Mouse (Mus musculus) layer of hippocampus, adult 9-10 months (tissue): ENCODE data around the gene Lig3.
"Not testable (repeated sequence)": the region's sequence is repeated elsewhere in the genome, so short reads cannot be mapped to it uniquely, and the experiment has no call there.

Source experiments
- DNase-seq: peaks from one replicate; pipeline ENCODE4 v3.0.0; 2022; ENCODE audit warnings: low spot score

Lig3 gene

DNA sequence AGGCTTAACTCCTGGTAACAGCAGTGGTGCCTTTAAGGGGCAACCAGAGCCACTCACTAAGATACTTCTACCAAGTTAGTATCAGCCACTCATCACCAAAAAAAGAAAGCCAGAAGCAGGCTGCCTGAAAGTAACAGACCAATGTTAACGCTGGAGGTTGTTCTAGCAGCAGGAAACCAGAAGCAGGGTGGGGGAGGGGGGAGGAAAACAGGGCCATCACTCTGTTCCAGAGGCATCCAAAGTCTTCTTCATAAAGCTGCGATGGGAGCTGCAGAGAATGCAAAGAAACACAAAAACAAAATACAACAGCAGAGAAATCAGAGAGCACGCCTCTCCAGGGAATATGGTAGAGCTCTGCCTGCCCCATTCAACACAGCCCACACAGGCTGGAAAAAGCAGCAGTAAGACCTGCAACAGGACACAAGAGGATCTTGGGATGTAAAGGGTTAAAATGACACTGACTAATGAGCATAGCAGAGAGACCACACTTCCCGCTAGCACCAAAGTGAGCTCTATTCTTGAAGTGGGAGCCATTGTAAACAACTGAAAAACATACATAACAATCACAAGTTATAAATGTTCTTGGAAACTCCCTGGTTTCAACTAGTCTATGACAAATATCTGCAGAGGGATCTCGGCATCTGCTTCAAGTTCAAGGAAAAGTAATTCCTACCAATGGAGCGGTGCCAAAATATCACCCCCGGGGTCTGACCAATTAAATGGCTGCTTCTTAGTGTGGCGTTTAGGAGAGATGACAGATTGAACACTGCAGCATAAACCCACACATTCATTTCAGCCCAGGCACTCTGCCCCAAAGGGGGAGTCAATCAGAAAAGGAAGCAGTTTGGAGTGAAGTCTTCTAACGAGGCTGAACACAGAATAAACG, 50.3 kb downstream of the Lig3 start:
- DNase-seq: no peak

DNA sequence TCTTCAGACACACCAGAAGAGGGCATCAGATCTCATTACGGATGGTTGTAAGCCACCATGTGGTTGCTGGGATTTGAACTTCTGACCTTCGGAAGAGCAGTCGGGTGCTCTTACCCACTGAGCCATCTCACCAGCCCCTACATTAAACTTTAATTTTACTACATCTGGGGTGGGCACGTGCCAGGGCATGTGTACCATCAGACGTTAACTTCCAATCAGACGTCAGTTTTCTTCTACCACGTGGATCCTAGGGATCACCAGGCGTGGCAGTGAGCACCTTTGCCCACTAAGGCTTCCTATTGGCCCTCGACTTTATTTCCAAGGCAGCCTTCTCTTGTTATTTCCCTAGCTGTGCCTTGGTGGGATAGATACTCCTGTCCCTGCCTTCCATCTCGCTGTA, 51.5 kb downstream of the Lig3 start:
- DNase-seq: not testable (repeated sequence)

DNA sequence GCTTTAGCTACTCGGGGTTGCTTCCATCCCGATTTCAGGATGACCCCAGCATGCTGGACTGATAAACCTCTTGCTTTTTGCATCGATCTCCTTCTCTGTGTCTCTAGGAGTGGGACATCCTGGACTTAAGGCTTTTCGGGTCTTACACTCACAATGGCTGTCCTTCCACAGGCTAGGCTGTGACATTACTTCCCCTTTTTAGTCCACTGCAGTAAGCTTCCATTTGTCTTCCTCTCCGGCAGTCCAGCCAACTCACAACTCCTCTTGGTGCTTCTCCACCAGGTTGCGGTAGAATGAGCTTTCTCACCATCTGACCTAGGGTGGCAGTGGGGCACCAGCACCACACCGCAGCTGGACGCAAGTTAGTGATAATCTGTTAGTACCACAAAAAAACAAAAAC, 53.0 kb downstream of the Lig3 start:
- no peak for DNase-seq

DNA sequence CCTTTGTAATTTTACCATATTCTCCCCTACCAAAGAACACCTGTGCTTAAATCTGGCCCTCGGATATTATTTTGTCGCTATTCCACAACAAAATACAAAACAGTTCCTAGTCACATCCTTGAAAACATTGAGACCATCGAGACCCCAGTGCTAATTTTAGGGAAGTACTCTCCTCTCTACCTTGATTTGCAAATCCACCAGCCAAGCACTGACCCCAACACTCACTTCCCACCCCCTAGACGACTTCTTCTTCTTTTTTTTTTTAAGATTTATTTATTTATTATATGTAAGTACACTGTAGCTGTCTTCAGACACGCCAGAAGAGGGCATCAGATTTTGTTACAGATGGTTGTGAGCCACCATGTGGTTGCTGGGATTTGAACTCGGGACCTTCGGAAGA, 53.5 kb downstream of the Lig3 start:
- DNase-seq: not testable (repeated sequence)

DNA sequence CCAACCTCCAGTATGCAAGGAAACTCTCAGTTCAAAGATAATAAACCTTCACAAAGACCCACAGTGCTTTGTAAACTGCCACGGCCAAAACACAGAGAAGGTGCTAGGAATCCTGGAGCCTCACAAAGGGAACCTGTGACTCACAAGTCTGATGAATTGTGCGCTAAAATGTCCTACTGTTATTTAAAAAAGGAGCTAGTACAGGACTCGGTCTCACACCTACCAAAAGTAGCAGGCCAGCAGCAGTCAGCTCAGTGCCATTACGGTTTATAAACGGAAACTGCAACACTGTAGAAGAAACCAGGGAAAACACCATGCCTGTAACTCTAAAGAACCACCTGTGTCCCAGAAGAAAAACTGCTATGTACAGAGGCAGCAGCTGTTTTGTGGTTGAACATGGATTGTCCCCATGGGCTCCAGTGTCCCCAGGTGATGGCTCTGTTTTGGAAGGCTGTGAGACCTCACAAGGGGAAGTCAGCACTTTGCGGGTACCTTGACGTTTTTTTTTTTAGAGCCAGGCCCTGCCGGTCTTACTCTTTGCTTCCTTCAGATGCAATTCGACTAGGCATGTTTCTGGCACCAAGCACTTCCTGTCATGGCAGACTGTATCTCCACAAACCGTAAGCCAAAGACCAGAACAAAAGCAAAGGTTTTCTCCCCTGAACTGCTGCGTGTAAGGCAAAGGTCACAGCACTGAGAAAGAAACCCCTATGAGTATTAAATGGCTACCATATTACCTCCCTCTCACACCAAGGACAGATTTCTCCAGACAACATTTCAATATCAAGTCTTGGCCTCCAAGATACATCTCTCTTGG, 54.9 kb downstream of the Lig3 start:
- DNase-seq: no peak

DNA sequence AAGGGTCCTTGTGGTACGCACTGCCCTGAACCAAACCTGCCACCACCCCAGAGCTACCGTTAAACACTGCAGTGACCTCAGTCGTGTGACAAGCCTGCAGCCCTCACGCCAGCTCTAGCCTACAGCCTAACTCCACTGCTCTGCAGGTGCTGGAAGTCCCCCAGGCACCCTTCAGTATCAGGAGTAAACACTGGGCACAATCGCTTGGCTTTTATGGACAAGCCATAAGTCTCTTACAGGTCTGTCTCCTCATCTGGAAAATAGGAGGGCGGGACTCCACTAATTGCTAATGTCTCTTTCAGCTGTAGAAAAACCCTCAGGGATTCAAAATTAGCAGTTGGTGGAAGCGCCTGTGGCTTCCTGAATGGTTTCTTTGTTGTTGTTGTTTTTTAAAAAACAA, 56.3 kb downstream of the Lig3 start:
- DNase-seq: no peak

DNA sequence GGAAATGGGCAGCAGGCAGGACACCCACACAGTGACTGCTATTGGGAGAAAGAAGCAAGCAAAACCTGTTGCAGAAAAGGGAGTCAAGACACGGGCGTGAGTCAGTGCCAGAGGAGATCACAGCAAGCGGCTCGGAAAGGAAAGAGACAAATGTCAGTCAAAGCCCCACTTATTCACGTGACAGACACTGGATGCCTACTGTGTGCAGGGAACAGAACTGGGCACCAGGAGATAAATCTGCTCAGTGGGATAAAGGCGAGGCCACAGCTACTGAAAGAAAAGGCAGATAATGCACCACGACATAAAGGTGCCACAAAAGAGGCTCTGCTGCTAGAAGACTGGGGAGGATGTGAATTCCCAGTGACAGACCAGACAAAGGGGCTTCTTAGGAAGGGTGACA, 56.9 kb downstream of the Lig3 start:
- no peak for DNase-seq

DNA sequence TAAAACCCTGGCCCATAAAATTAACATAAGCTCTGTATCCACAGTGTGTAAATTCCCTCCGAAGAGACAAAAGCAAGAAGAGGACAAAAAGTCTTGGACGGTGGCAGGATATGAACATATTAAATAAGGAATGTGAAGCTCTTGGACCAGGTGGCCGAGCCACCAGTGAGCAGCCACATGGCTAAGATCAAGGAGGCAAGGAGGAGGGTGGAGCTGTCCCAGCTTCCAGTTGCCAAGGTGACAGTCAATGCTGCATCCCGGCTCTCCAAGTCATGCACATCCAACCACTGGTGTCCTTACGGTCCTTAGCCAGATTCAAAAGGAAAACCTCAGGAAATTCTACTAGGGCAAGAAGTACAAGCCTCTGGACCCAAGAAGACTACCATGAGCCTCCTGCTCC, 57.6 kb downstream of the Lig3 start:
- no peak for DNase-seq

DNA sequence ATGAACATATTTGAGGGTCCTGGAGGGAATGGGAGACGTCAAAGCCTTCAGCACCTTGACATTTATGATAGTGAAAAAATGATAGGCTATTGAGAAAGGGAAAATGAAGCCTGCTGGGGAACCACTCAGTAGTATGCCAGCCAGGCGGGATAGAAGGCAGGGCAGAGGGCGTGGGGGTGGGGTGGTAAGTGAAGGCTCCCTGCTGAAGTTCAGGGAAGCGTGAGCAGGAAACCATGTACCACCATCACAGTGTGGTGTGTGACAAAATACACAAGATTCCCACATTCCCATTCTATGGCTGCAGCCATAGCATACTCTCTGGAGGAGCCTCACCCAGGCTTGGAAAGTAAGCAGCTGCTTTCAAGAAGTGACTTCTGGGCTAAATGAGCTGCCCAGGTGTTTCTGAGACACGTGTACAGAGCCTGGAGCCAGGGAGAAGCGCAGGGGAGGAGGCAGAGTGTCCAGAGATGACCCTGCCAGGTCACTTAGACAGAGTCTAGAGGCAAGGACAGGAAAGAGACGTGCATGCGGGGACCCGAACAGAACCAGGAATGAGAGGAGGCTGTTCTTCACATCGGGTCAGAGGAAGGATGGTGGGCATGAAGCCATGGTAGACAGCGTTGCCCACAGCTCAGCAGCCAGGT, 64.0 kb downstream of the Lig3 start:
- no peak for DNase-seq

DNA sequence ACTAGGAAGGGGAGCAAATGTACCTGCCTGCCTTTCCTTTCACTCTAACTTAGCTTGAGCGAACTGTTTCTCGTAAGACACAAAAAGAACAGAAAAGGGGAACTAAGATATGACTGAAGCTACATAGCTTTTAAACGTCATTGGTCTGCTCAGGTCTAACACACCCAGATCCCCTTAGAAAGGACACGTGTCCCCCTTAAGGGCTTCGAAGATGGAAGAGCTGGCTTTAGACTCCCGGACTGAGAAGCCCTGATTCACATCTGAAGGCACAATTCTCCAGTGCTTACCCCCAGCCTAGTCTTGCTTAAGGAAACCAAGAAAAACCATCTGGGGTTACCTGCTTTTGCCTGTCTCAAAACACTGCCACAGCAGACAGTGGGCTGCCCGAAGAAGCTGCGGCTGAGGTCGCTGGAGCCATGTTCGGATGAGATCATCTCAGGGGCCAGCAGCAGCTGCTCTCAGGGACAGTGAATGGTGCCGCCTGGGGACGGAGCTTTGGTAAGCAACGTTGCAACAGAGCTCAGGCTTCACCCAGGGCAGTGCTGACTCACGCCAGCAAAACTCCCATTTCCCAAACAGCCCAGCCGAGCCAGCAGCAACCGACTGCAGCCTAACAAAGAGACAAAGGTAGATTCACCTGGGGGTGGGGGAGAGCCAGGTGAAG, 64.6 kb downstream of the Lig3 start:
- DNase-seq: no peak

DNA sequence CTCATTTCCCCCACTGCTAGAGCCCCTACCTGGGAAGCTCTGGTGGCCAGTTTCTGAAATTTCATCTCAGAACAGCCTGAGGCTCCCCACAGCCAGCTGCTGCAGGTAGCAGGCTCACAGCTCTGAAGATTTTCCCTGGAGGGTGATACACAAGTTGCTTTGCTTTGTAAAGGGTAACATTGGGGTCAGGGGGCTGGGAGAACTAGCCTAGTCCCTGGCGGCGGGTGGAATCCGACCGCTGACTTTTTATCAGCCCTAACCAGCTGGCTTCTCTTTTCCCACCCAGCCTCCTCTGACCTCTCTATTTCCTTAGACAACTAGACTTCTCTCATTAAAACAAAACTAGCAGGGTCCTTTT, 65.2 kb downstream of the Lig3 start:
- no peak for DNase-seq

DNA sequence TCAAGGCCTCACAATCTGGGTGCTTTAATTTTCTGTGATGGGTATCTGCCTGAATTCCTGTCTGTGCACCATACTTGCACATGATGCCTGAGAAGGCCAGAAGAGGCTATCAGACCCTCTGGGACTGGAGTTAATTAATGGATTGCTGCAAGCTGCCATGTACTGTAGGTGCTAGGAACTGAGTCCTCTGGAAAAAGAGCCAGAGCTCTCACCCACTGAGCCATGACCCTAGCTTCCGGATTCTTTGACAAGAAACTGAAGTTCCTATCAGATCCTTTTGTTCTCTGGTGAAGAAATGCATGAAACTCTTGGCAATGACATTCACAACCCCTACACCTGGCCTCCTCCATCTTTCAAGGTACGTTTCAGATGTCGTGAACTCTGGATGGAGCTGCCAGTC, 66.0 kb downstream of the Lig3 start:
- DNase-seq: no peak

DNA sequence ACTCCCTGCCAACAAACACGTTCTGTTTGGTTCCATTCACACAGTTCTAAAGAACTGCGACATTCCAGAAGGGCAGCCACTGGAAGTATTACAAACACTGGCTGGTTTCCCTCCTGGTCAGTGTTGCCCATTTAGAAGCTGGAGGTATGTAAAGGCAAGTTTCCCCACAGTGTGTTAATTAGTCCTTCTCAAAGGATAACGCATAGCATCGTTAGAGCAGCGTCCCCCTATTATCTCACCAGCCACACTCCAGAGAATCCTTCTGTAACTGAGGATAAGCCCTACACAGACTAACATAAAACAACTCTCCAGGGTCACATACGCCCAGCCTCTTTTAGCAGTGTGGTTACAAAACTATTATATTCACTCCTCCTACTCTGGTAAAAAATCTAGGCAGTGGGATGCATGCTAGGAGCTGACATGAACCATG, 66.7 kb downstream of the Lig3 start:
- DNase-seq: no peak

DNA sequence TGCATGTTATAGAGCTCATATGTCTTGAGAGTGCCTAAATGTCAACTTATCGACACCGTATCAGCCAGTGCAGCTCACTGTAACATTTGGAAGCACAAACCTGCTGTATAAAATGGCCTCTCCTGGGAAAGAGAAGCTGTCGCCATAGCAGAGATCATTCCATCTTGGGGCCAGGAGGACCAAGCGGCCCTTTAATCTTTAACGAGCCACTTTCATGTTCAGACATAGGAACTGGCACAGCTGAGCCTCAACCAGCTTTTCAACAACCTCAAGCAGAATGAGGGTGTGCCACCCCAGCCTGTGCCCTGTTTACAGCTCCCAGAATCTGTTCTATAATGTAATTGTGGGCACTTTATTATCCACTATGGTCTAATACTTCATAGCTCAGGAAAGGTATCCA, 69.4 kb downstream of the Lig3 start:
- DNase-seq: no peak

DNA sequence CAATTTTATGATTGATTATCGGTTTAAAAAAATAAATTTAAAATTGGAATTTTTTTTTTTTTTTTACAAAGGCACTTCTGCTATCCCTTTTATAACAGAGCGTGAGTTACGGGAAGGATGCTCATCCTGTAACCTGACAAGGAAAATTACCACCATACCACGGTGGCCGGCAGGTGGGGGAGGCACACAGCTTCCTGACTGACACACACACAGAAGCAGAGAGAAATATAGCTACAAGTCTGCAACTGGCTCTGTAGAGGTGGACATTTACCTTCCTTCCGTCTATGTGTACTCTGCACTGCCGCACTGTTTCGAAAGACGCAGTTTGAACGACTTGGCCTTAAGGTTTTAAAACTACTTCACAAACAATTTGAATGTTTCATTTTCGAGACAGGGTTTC, 71.2 kb downstream of the Lig3 start:
- no peak for DNase-seq

DNA sequence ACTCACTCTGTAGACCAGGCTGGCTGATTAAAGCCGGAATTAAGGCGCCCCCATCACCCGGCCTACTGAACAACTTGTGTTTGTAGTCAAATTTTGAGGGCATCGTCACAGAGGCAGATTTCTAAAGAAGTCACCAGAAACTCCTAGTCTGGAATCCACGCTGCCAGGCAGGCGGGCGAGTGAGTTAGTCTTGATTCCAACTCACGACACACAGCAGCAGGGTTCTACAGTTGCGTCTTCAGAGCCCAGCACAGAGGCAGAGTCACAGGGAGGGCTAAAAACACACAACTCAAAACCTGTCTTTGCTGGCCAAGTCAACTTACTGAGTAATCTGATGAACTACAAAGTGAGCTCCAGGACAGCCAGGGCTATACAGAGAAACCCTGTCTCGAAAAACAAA, 71.6 kb downstream of the Lig3 start:
- DNase-seq: no peak

DNA sequence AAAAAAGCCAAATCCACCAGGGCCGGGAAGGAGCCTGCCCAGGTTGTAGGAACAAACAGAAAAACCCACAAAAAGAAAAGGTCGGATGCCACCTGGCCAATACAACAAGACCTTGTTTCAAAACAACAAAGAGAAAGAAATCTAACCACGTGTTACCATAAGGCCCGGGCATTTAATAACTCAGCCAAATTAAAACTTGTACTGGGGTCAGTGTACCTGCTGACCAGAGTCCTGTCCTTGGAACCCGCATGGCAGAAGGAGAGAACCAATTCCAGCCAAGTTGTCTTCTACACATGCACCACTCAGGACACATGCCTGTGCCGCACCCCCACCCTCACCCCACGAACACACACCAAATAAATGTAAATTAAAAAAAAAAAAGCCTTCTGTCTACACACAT, 72.0 kb downstream of the Lig3 start:
- DNase-seq: no peak
